Mouse (Mus musculus): ENCODE measurements around the gene Lrfn3.

Gene Lrfn3

GRCm38 (mm10) chr7:30314721-30315155, 47.8 kb downstream of the Lrfn3 start, which contains the start of gene Syne4:
Gene Syne4 (plus strand): TSS chr7:30314807.
- no peak for DNase-seq (ENCODE audit: low spot score)

- no peak for DNase-seq (ENCODE audit: low spot score)
Observed at GRCm38 (mm10) chr7:30313666-30314320, 48.8 kb downstream of the Lrfn3 start.

GRCm38 (mm10) chr7:30310136-30310535, 52.4 kb downstream of the Lrfn3 start:
- DNase-seq (ENCODE audit: low spot score): no peak

GRCm38 (mm10) chr7:30309395-30310129, 53.0 kb downstream of the Lrfn3 start:
- no peak for DNase-seq (ENCODE audit: low spot score)

GRCm38 (mm10) chr7:30308076-30309005, 54.2 kb downstream of the Lrfn3 start, which contains the start of gene Alkbh6:
Gene Alkbh6 (plus strand): TSS chr7:30308717.
- DNase-seq (ENCODE audit: low spot score): peak; percentile 85

- DNase-seq (ENCODE audit: low spot score): no peak
Observed at GRCm38 (mm10) chr7:30306083-30306779, 56.3 kb downstream of the Lrfn3 start.
